Mouse (Mus musculus) ES-Bruce4 (cell line): ENCODE results near the gene Fam219b.

Experiments
- CTCF ChIP-seq: IDR thresholded peaks from one replicate; pipeline ENCODE4 v1.8.1; 2011; ENCODE audit warnings: low read depth, low read length
- EP300 ChIP-seq: IDR thresholded peaks from 2 replicates; pipeline ENCODE4 v1.6.1; 2011; ENCODE audit warnings: low read depth, low read length; ENCODE audit not compliant: insufficient read depth
- POLR2A ChIP-seq: IDR thresholded peaks from one replicate; pipeline ENCODE4 v1.8.1; 2011; ENCODE audit warnings: low read length; ENCODE audit not compliant: insufficient read depth

DNA sequence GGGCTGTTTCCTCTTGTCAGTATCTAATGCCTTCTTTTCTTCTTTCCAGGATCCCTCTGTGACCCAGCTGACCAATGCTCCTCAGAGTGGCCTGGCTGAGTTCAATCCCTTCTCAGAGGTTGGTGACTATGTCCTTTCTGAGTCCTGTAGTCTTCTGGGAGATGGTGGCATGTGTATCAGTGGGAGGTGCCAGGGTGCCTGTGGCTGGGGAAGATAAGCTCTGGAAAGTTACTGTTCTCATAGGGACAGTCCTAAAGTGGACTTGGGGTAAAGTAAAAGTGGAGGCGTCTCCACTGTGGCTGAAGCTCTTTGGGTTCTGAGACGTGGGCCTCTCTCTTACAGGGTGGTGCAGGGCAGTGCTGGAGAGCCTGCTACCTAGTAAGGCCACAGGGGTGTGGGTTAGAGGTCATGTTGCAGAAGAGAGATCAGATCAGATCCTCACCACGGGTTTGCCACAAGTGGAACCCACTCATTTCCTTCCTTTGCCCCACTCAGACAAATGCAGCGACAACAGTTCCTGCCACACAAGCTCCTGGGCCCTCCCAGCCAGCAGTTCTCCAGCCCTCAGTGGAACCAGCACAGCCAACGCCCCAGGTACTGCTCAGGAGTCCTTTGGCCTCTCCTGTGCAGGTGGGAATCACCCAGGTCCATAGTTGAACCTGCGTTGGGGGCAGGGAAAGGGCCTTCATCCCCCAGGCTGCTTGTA is 40.0 kb downstream of the Fam219b start:
- TF ChIP-seq CTCF (no peak), POLR2A (no peak), EP300 (no peak)
